Mouse (Mus musculus): ENCODE measurements around the gene Dspp. TPM values are rescaled to one million over a fixed set of nuclear protein-coding genes. Genes with fewer than 3 reads are reported as not detected.

Gene Dspp
- polyA plus RNA-seq, 1 experiment from 2014 or later, result not detected

- WGBS, result 73% methylated on average over 11 of the region's 11 CpGs
Measured at GRCm38 (mm10) chr5:104212531-104212930, 42.0 kb downstream of the Dspp start.

GRCm38 (mm10) chr5:104218926-104219325, 48.4 kb downstream of the Dspp start:
- Histone ChIP-seq H3K4me3 (replicated peaks) (no peak overlapping the region), H3K36me3 (no peaks in the 10 kb centered on the region), H3K27me3 (no peaks in the 10 kb centered on the region), H3K4me2 (no peak overlapping the region), H3K9me3 (replicated peaks) (no peaks in the 10 kb centered on the region), H3K27ac (no peak overlapping the region), H3K4me1 (peaks cover 3% of the 10 kb centered on the region; the same call in 1 of the 2 replicates), H3K9ac (no peak overlapping the region)
- ATAC-seq (replicated peaks; ENCODE audit: low FRiP score), result peak; percentile 67
- 30% methylated on average over 5 of the region's 5 CpGs for WGBS

More at GRCm38 (mm10) chr5:104212531-104212930, 42.0 kb downstream of the Dspp start:
- H3K4me2 ChIP-seq, result no peak overlapping the region
- H3K4me3 ChIP-seq (replicated peaks), result no peak overlapping the region
- H3K36me3 ChIP-seq, result no peaks in the 10 kb centered on the region
- no peaks in the 10 kb centered on the region for H3K9me3 ChIP-seq (replicated peaks)
- no peaks in the 10 kb centered on the region for H3K4me1 ChIP-seq
- H3K27ac ChIP-seq, result no peak overlapping the region
- no peak overlapping the region for H3K9ac ChIP-seq
- H3K27me3 ChIP-seq, result no peaks in the 10 kb centered on the region
- no peak for ATAC-seq (replicated peaks; ENCODE audit: low FRiP score)

- ATAC-seq (replicated peaks; ENCODE audit: low FRiP score), result no peak
- no peak overlapping the region for H3K9ac ChIP-seq
- H3K36me3 ChIP-seq, result no peaks in the 10 kb centered on the region
- 62% methylated on average over 3 of the region's 3 CpGs for WGBS
- H3K4me3 ChIP-seq (replicated peaks), result no peak overlapping the region
- H3K27me3 ChIP-seq, result no peaks in the 10 kb centered on the region
- H3K4me1 ChIP-seq, result peaks cover 5% of the 10 kb centered on the region; the same call in 1 of the 2 replicates
- no peaks in the 10 kb centered on the region for H3K9me3 ChIP-seq (replicated peaks)
- no peak overlapping the region for H3K4me2 ChIP-seq
- no peak overlapping the region for H3K27ac ChIP-seq
Measured at GRCm38 (mm10) chr5:104224299-104224698, 53.8 kb downstream of the Dspp start.

- no peak overlapping the region for H3K4me3 ChIP-seq (replicated peaks)
- H3K36me3 ChIP-seq, result no peaks in the 10 kb centered on the region
- no peak overlapping the region for H3K27ac ChIP-seq
- peaks cover 5% of the 10 kb centered on the region; the same call in 1 of the 2 replicates for H3K4me1 ChIP-seq
- H3K4me2 ChIP-seq, result no peak overlapping the region
- H3K9me3 ChIP-seq (replicated peaks), result no peaks in the 10 kb centered on the region
- H3K27me3 ChIP-seq, result no peaks in the 10 kb centered on the region
- ATAC-seq (replicated peaks; ENCODE audit: low FRiP score), result no peak
- H3K9ac ChIP-seq, result no peak overlapping the region
Measured at GRCm38 (mm10) chr5:104224750-104225149, 54.2 kb downstream of the Dspp start.

- Histone ChIP-seq H3K4me2 (no peak overlapping the region), H3K9ac (no peak overlapping the region), H3K36me3 (no peaks in the 10 kb centered on the region), H3K27me3 (no peaks in the 10 kb centered on the region), H3K27ac (no peak overlapping the region), H3K4me3 (replicated peaks) (no peak overlapping the region), H3K4me1 (peaks cover 5% of the 10 kb centered on the region; the same call in 1 of the 2 replicates), H3K9me3 (replicated peaks) (no peaks in the 10 kb centered on the region)
- ATAC-seq (replicated peaks; ENCODE audit: low FRiP score), result no peak
- WGBS, result 24% methylated on average over 1 of the region's 1 CpGs
Measured at GRCm38 (mm10) chr5:104228497-104228896, 58.0 kb downstream of the Dspp start.

Other genes starting within 250 kb of the Dspp start
- 0.27 and 0.49 TPM in 2 replicates for gene Hsd17b13, start 193.3 kb upstream of the Dspp start, polyA plus RNA-seq (2015; fragmentation: Nextera tagmentation; extraction: Ambion mirVana)
- 7.3 and 8.0 TPM in 2 replicates for gene Hsd17b11, start 148.8 kb upstream of the Dspp start, polyA plus RNA-seq (2015; fragmentation: Nextera tagmentation; extraction: Ambion mirVana)
- gene Nudt9, start 124.4 kb upstream of the Dspp start, polyA plus RNA-seq (2015; fragmentation: Nextera tagmentation; extraction: Ambion mirVana), result 59.9 and 64.1 TPM in 2 replicates
- 0.38 TPM in 1 of 2 replicates, not detected in the other for gene Gm17660, start 93.1 kb upstream of the Dspp start, polyA plus RNA-seq (2015; fragmentation: Nextera tagmentation; extraction: Ambion mirVana)
- gene Sparcl1, start 57.0 kb upstream of the Dspp start, polyA plus RNA-seq (2015; fragmentation: Nextera tagmentation; extraction: Ambion mirVana), result 47.6 and 68.2 TPM in 2 replicates
- gene Dmp1, start 31.9 kb downstream of the Dspp start, polyA plus RNA-seq (2015; fragmentation: Nextera tagmentation; extraction: Ambion mirVana), result 0.06 and 15.6 TPM in 2 replicates
- 0.14 and 160 TPM in 2 replicates for gene Ibsp, start 128.5 kb downstream of the Dspp start, polyA plus RNA-seq (2015; fragmentation: Nextera tagmentation; extraction: Ambion mirVana)
- 0.15 TPM in 1 of 2 replicates, not detected in the other for gene Mepe, start 154.6 kb downstream of the Dspp start, polyA plus RNA-seq (2015; fragmentation: Nextera tagmentation; extraction: Ambion mirVana)